ENCODE assay signal across 15 mouse cellular contexts in genomic region chr9:118991750-118992585, GRCm38 (mm10).
A peak's percentile ranks its signal among the peaks of the same experiment; 100 is the strongest.
DNase-seq lines count a peak whose midpoint lies in the region; ATAC-seq lines count a peak whose summit lies in the region.
"Had no signal": no experiment of that assay in that cellular context is flagged by ENCODE, and none has a peak within 500 bp of the region (broad histone marks: within the 10 kb centered on the region; RNA-seq: fewer than 3 reads in every experiment).

No protein-coding gene starts in this region.

- peaks cover 42% of the 10 kb centered on the region for H3K4me1 ChIP-seq in limb, embryonic 15.5 days
- H3K4me1 ChIP-seq in midbrain, embryonic 11.5 days (ENCODE audit: control insufficient read depth, insufficient read depth, low read length), result peaks cover 8% of the 10 kb centered on the region; the same call in 1 of the 2 replicates
- peaks cover 11% of the 10 kb centered on the region for H3K4me1 ChIP-seq in forebrain, embryonic 14.5 days (ENCODE audit: control insufficient read depth, insufficient read depth, low read length)

- ATAC-seq in limb, embryonic 15.5 days (ENCODE audit: insufficient number of reproducible peaks, low FRiP score, low TSS enrichment, low read depth), result no peak
- no peak for ATAC-seq in midbrain, embryonic 11.5 days (ENCODE audit: low FRiP score)
- no peak for ATAC-seq in forebrain, embryonic 14.5 days
- ATAC-seq: forebrain, embryonic 15.5 days had no signal

- H3K36me3 ChIP-seq in limb, embryonic 15.5 days, result no peaks in the 10 kb centered on the region
- H3K36me3 ChIP-seq in midbrain, embryonic 11.5 days (ENCODE audit: control insufficient read depth, insufficient read depth, low read length), result no peaks in the 10 kb centered on the region
- no peaks in the 10 kb centered on the region for H3K36me3 ChIP-seq in forebrain, embryonic 14.5 days (ENCODE audit: control insufficient read depth, insufficient read depth, low read length)
- H3K36me3 ChIP-seq: forebrain, embryonic 15.5 days; stomach, embryonic 15.5 days had no signal

- H3K9me3 ChIP-seq in limb, embryonic 15.5 days, result no peaks in the 10 kb centered on the region
- no peaks in the 10 kb centered on the region for H3K9me3 ChIP-seq in midbrain, embryonic 11.5 days (ENCODE audit: control insufficient read depth, low read length)
- no peaks in the 10 kb centered on the region for H3K9me3 ChIP-seq in forebrain, embryonic 14.5 days (replicated peaks; ENCODE audit: control insufficient read depth, low read length)
- H3K9me3 ChIP-seq: forebrain, embryonic 15.5 days; stomach, embryonic 15.5 days had no signal

- no peak overlapping the region for H3K4me3 ChIP-seq in limb, embryonic 15.5 days
- H3K4me3 ChIP-seq in midbrain, embryonic 11.5 days (ENCODE audit: low read depth, low read length), result no peak overlapping the region
- H3K4me3 ChIP-seq in forebrain, embryonic 14.5 days (ENCODE audit: low read depth, low read length), result no peak overlapping the region
- H3K4me3 ChIP-seq: forebrain, embryonic 15.5 days; stomach, embryonic 15.5 days had no signal

- H3K27me3 ChIP-seq in limb, embryonic 15.5 days, result no peaks in the 10 kb centered on the region
- no peaks in the 10 kb centered on the region for H3K27me3 ChIP-seq in midbrain, embryonic 11.5 days (ENCODE audit: control insufficient read depth, insufficient read depth, low read length)
- no peaks in the 10 kb centered on the region for H3K27me3 ChIP-seq in forebrain, embryonic 14.5 days (replicated peaks; ENCODE audit: control insufficient read depth, insufficient read depth, low read length)
- H3K27me3 ChIP-seq: forebrain, embryonic 15.5 days; stomach, embryonic 15.5 days had no signal

- no peak overlapping the region for H3K4me2 ChIP-seq in limb, embryonic 15.5 days
- no peak overlapping the region for H3K4me2 ChIP-seq in midbrain, embryonic 11.5 days
- no peak overlapping the region for H3K4me2 ChIP-seq in forebrain, embryonic 14.5 days (ENCODE audit: low read length)
- H3K4me2 ChIP-seq: forebrain, embryonic 15.5 days; stomach, embryonic 15.5 days had no signal

- H3K9ac ChIP-seq in limb, embryonic 15.5 days, result no peak overlapping the region
- H3K9ac ChIP-seq in midbrain, embryonic 11.5 days (ENCODE audit: low read length), result no peak overlapping the region
- H3K9ac ChIP-seq in forebrain, embryonic 14.5 days (ENCODE audit: low read length), result no peak overlapping the region
- H3K9ac ChIP-seq: forebrain, embryonic 15.5 days; stomach, embryonic 15.5 days had no signal

- WGBS in limb, embryonic 15.5 days, result 76% methylated on average over 21 of the region's 21 CpGs
- 94% methylated on average over 21 of the region's 21 CpGs for WGBS in midbrain, embryonic 11.5 days
- 93% methylated on average over 21 of the region's 21 CpGs for WGBS in forebrain, embryonic 14.5 days

- peak; percentile 93 for DNase-seq in heart, adult 11 months
- DNase-seq in heart, adult 8-10 months (ENCODE audit: low spot score), result no peak
- DNase-seq in right cerebral cortex, postnatal 25 days, result peak; percentile 55
- no peak for DNase-seq in right cerebral cortex, postnatal 4 days
- no peak for DNase-seq in urinary bladder, adult 18-20 months (ENCODE audit: low spot score in 2 of 2)
- no peak for DNase-seq in midbrain, embryonic 11.5 days (ENCODE audit: low spot score, missing footprints)
- DNase-seq in forebrain, embryonic 14.5 days (ENCODE audit: low spot score), result no peak
- DNase-seq: adrenal gland, postnatal 36 days; B cell, adult 2 months; cerebellum, adult 11-12 months; layer of hippocampus, postnatal 36 days; liver had no signal

- 0 out of 2 replicates have a peak overlapping the region, but pooled peaks have one; percentile 1 for H3K27ac ChIP-seq in limb, embryonic 15.5 days
- H3K27ac ChIP-seq in midbrain, embryonic 11.5 days (ENCODE audit: low read depth, low read length), result no peak overlapping the region
- no peak overlapping the region for H3K27ac ChIP-seq in forebrain, embryonic 14.5 days (ENCODE audit: low read depth, low read length)
- H3K27ac ChIP-seq: forebrain, embryonic 15.5 days; stomach, embryonic 15.5 days had no signal

Comparison
In these comparisons a context has a peak if more than half of its experiments do, and no peak if none do; other contexts are left out.
1. DNase-seq: peak in heart, adult 11 months (single experiment) and right cerebral cortex, postnatal 25 days (single experiment); none in heart, adult 8-10 months (single experiment), right cerebral cortex, postnatal 4 days (single experiment), urinary bladder, adult 18-20 months (0 of 2), midbrain, embryonic 11.5 days (single experiment) and forebrain, embryonic 14.5 days (single experiment).